Mouse (Mus musculus): Measurements from ENCODE around the gene Ptprh. TPM values are rescaled to one million over a fixed set of nuclear protein-coding genes. Genes with fewer than 3 reads are reported as not detected.

Ptprh gene
- polyA plus RNA-seq, 1 experiment from 2014 or later: not detected

DNA sequence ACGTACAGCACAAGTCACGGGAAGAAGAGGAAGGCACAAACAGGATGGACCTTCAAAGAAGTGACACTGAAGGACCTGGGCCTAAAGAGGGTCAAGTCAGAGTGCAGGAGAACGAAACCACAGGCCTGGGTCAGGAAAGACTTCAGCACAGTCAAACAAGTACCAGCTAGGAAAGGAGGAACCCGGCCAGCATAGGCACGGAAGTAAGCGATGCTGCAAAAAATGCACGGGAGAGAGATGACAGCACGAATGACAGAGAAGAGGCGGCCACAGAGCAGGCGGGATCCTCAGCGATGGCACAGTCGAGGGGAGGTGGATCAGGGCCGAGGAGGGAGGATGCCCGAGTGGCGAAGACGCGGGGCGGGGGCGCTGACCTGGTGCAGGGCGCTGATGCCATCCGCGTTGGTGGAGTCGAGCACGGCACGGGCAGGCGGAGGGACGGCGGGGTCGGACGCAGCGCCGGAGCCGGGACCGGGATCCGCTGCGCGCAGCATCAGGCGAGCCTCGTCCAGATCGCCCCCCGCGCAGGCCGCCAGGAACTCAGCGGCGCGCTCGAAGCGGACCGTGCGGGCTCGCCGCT, 102.9 kb downstream of the Ptprh start:
- peaks cover 30% of the 10 kb centered on the region for H3K4me1 ChIP-seq (ENCODE audit: insufficient read depth)
- ATAC-seq (peak; percentile 38), DNase-seq (peak; percentile 64)
- peak overlapping the region; percentile 85 for H3K27ac ChIP-seq (ENCODE audit: low read depth)
- peaks cover 18% of the 10 kb centered on the region for H3K36me3 ChIP-seq (replicated peaks; ENCODE audit: insufficient read depth, low read length)
- peak overlapping the region; percentile 91 for H3K9ac ChIP-seq (replicated peaks)
- H3K27me3 ChIP-seq (ENCODE audit: insufficient read depth, low read length): no peaks in the 10 kb centered on the region
- peak overlapping the region; percentile 71 for H3K4me3 ChIP-seq (ENCODE audit: low read depth, low read length)
- TF ChIP-seq EP300 (IDR thresholded peaks at IDR 0.05; ENCODE audit: low read depth): no peak
- TF ChIP-seq CTCF (IDR thresholded peaks at IDR 0.05; ENCODE audit: low read depth): no peak
- H3K9me3 ChIP-seq (ENCODE audit: low read length): no peaks in the 10 kb centered on the region
- under 1% methylated on average over 42 of the region's 52 CpGs for WGBS (ENCODE audit: insufficient replicate concordance)
- peak overlapping the region; percentile 69 for H3K4me2 ChIP-seq (ENCODE audit: low read depth, low read length)

- no peak for ATAC-seq
- no peak overlapping the region for H3K4me3 ChIP-seq (ENCODE audit: low read depth, low read length)
- H3K4me1 ChIP-seq (ENCODE audit: insufficient read depth): peaks cover 18% of the 10 kb centered on the region
- no peaks in the 10 kb centered on the region for H3K9me3 ChIP-seq (ENCODE audit: low read length)
- H3K27me3 ChIP-seq (ENCODE audit: insufficient read depth, low read length): no peaks in the 10 kb centered on the region
- WGBS (ENCODE audit: insufficient replicate concordance): 92% methylated on average over 4 of the region's 4 CpGs
- H3K9ac ChIP-seq (replicated peaks): 0 out of 2 replicates have a peak overlapping the region, but pooled peaks have one; percentile 35
- H3K4me2 ChIP-seq (ENCODE audit: low read depth, low read length): peak overlapping the region; percentile 69; the same call in 1 of the 2 replicates
- H3K27ac ChIP-seq (ENCODE audit: low read depth): no peak overlapping the region
- TF ChIP-seq EP300 (IDR thresholded peaks at IDR 0.05; ENCODE audit: low read depth): no peak
- no peak for TF ChIP-seq CTCF (IDR thresholded peaks at IDR 0.05; ENCODE audit: low read depth)
- no peak for DNase-seq
- H3K36me3 ChIP-seq (replicated peaks; ENCODE audit: insufficient read depth, low read length): peaks cover 29% of the 10 kb centered on the region
Measured at GRCm38 (mm10) chr7:4499034-4499433, 104.8 kb downstream of the Ptprh start.

Small RNAs within 50 kb of the gene (microRNA-seq; reads per million reads assigned to microRNA genes)
- gene Gm23577: not detected

Other genes starting within 250 kb of the Ptprh start
- 2.7 and 3.4 TPM in 2 replicates for gene Gp6, start 206.3 kb downstream of the Ptprh start, polyA plus RNA-seq (2015; fragmentation: Nextera tagmentation; extraction: Ambion mirVana)
- gene Rdh13, start 158.4 kb downstream of the Ptprh start, polyA plus RNA-seq (2015; fragmentation: Nextera tagmentation; extraction: Ambion mirVana): 7.0 and 7.8 TPM in 2 replicates
- gene Eps8l1, start 143.4 kb downstream of the Ptprh start, polyA plus RNA-seq (2015; fragmentation: Nextera tagmentation; extraction: Ambion mirVana): 0.37 and 0.97 TPM in 2 replicates
- gene Ppp1r12c, start 102.4 kb downstream of the Ptprh start, polyA plus RNA-seq (2015; fragmentation: Nextera tagmentation; extraction: Ambion mirVana): 14.9 and 15.6 TPM in 2 replicates
- 5.3 and 11.2 TPM in 2 replicates for gene Tnnt1, start 87.7 kb downstream of the Ptprh start, polyA plus RNA-seq (2015; fragmentation: Nextera tagmentation; extraction: Ambion mirVana)
- 0.27 and 0.46 TPM in 2 replicates for gene Tnni3, start 79.8 kb downstream of the Ptprh start, polyA plus RNA-seq (2015; fragmentation: Nextera tagmentation; extraction: Ambion mirVana)
- 0.05 and 0.17 TPM in 2 replicates for gene Dnaaf3, start 71.6 kb downstream of the Ptprh start, polyA plus RNA-seq (2015; fragmentation: Nextera tagmentation; extraction: Ambion mirVana)
- gene Syt5, start 56.5 kb downstream of the Ptprh start, polyA plus RNA-seq (2015; fragmentation: Nextera tagmentation; extraction: Ambion mirVana): 0.09 TPM in 2 replicates
- gene Tmem86b, start 27.4 kb upstream of the Ptprh start, polyA plus RNA-seq (2015; fragmentation: Nextera tagmentation; extraction: Ambion mirVana): 31.8 and 35.4 TPM in 2 replicates
- gene Ppp6r1, start 55.0 kb upstream of the Ptprh start, polyA plus RNA-seq (2015; fragmentation: Nextera tagmentation; extraction: Ambion mirVana): 3.8 and 4.5 TPM in 2 replicates
- gene Hspbp1, start 81.0 kb upstream of the Ptprh start, polyA plus RNA-seq (2015; fragmentation: Nextera tagmentation; extraction: Ambion mirVana): 27.6 and 33.1 TPM in 2 replicates
- not detected in 2 replicates for gene Brsk1, start 86.6 kb upstream of the Ptprh start, polyA plus RNA-seq (2015; fragmentation: Nextera tagmentation; extraction: Ambion mirVana)
- 0.29 and 0.34 TPM in 2 replicates for gene Tmem150b, start 121.2 kb upstream of the Ptprh start, polyA plus RNA-seq (2015; fragmentation: Nextera tagmentation; extraction: Ambion mirVana)
- 25.9 and 33.6 TPM in 2 replicates for gene Kmt5c, start 136.1 kb upstream of the Ptprh start, polyA plus RNA-seq (2015; fragmentation: Nextera tagmentation; extraction: Ambion mirVana)
- gene Cox6b2, start 149.1 kb upstream of the Ptprh start, polyA plus RNA-seq (2015; fragmentation: Nextera tagmentation; extraction: Ambion mirVana): 63.8 and 68.7 TPM in 2 replicates
- gene Fam71e2, start 167.3 kb upstream of the Ptprh start, polyA plus RNA-seq (2015; fragmentation: Nextera tagmentation; extraction: Ambion mirVana): not detected in 2 replicates
- gene Il11, start 178.8 kb upstream of the Ptprh start, polyA plus RNA-seq (2015; fragmentation: Nextera tagmentation; extraction: Ambion mirVana): 0.07 TPM in 1 of 2 replicates, not detected in the other
- 0.34 TPM in 1 of 2 replicates, not detected in the other for gene Tmem190, start 178.9 kb upstream of the Ptprh start, polyA plus RNA-seq (2015; fragmentation: Nextera tagmentation; extraction: Ambion mirVana)
- gene Tmem238, start 185.6 kb upstream of the Ptprh start, polyA plus RNA-seq (2015; fragmentation: Nextera tagmentation; extraction: Ambion mirVana): 23.6 and 24.2 TPM in 2 replicates
- 280 and 288 TPM in 2 replicates for gene Rpl28, start 188.8 kb upstream of the Ptprh start, polyA plus RNA-seq (2015; fragmentation: Nextera tagmentation; extraction: Ambion mirVana)
- gene Ube2s, start 208.5 kb upstream of the Ptprh start, polyA plus RNA-seq (2015; fragmentation: Nextera tagmentation; extraction: Ambion mirVana): 135 and 139 TPM in 2 replicates
- not detected in 2 replicates for gene Shisa7, start 240.7 kb upstream of the Ptprh start, polyA plus RNA-seq (2015; fragmentation: Nextera tagmentation; extraction: Ambion mirVana)

All from liver, postnatal 0 days (tissue).